Mouse (Mus musculus) activated CD4-positive, CD25-positive, alpha-beta regulatory T cell (primary cell): Measurements from ENCODE around the gene Magee1. TPM values are rescaled to one million over a fixed set of nuclear protein-coding genes. Genes with fewer than 3 reads are reported as not detected.

Experiments used
- polyA plus RNA-seq, 2 experiments: library from polyadenylated mRNA; unstranded; fragments of 100-300 nt; shearing (Covaris generic); gene quantifications; one replicate each; pipeline ENCODE4 v1.2.1; 2017

Gene Magee1
- polyA plus RNA-seq, result 1 to 10 TPM; 7.2 to 7.5 TPM

GRCm38 (mm10) chrX:105120275-105121226 is at the start of gene Magee1:
Magee1 (plus strand) TSS chrX:105120378.

GRCm38 (mm10) chrX:105079615-105080092 is 40.5 kb upstream of the Magee1 start, which contains the start of gene Pbdc1:
Pbdc1 (plus strand) TSS chrX:105079756.

Other genes starting within 250 kb of the Magee1 start
- gene Pbdc1, start 40.6 kb upstream of the Magee1 start, polyA plus RNA-seq, result 10 to 100 TPM; 26.2 to 30.5 TPM